Mouse (Mus musculus) CH12.LX (cell line): Measurements from ENCODE around the gene Rasa3. TPM values are rescaled to one million over a fixed set of nuclear protein-coding genes. Genes with fewer than 3 reads are reported as not detected.

Experiments used
- DNase-seq: peaks from one replicate; pipeline ENCODE4 v3.0.0-alpha.2; 2013; ENCODE audit errors: extremely low read depth
- H3K27ac ChIP-seq: 2 replicates; pipeline ENCODE4 v1.5.1; 2012; ENCODE audit warnings: low read depth, mild to moderate bottlenecking, control low read depth, moderate library complexity; ENCODE audit not compliant: insufficient read depth
- H3K27me3 ChIP-seq: replicated peaks from 2 replicates; pipeline ENCODE3; 2012; ENCODE audit warnings: inconsistent platforms
- H3K36me3 ChIP-seq, 2 experiments: replicated peaks in 1 of 2; 2 replicates each; pipeline versions ENCODE3 to v1.6.1; 2012; ENCODE audit warnings: inconsistent platforms in 1 of 2, low read length in 1 of 2, mild to moderate bottlenecking in 1 of 2, mixed read lengths in 1 of 2, moderate library complexity in 1 of 2; ENCODE audit not compliant: control insufficient read depth in 1 of 2, insufficient read depth in 1 of 2
- H3K4me1 ChIP-seq, 2 experiments: 2 replicates each; pipeline ENCODE4 v1.6.1; 2012; ENCODE audit warnings: inconsistent platforms in 1 of 2, moderate library complexity in 1 of 2; ENCODE audit not compliant: insufficient read depth in 2 of 2, control insufficient read depth in 1 of 2
- H3K4me2 ChIP-seq: 2 replicates; pipeline ENCODE4 v1.6.1; 2012; ENCODE audit warnings: low read depth, mild to moderate bottlenecking, control low read depth; ENCODE audit not compliant: poor library complexity, insufficient read depth, severe bottlenecking
- H3K4me3 ChIP-seq, 3 experiments: fragments of 150-350 bp in 1 of 3; sonication (generic) in 1 of 3; replicated peaks in 1 of 3; 2 replicates each; pipeline versions ENCODE3 to v1.5.1; 2011 to 2012; ENCODE audit warnings: low read depth in 2 of 3, low read length in 2 of 3, mild to moderate bottlenecking in 2 of 3, moderate library complexity in 2 of 3, control low read depth in 1 of 3, improper control_type of control experiment in 1 of 3, inconsistent platforms in 1 of 3, mixed read lengths in 1 of 3; ENCODE audit not compliant: poor library complexity in 1 of 3
- H3K79me2 ChIP-seq: replicated peaks from 2 replicates; pipeline ENCODE4 v1.6.1; 2012; ENCODE audit warnings: mild to moderate bottlenecking, moderate library complexity; ENCODE audit not compliant: control insufficient read depth, poor library complexity, insufficient read depth, severe bottlenecking; ENCODE audit errors: extremely low read depth
- H3K9ac ChIP-seq: 2 replicates; pipeline ENCODE4 v1.6.1; 2012; ENCODE audit warnings: low read depth, mild to moderate bottlenecking, control low read depth, moderate library complexity; ENCODE audit not compliant: insufficient read depth
- H3K9me3 ChIP-seq: replicated peaks from 2 replicates; pipeline ENCODE3; 2012; ENCODE audit warnings: low read length, inconsistent platforms, mixed read lengths
- E2F4 ChIP-seq: IDR thresholded peaks from 2 replicates; pipeline ENCODE4 v1.6.1; 2011; ENCODE audit warnings: low read depth, low read length, improper control_type of control experiment; ENCODE audit not compliant: insufficient replicate concordance
- EP300 ChIP-seq: IDR thresholded peaks from 2 replicates; pipeline ENCODE4 v1.6.1; 2011; ENCODE audit warnings: low read length, improper control_type of control experiment
- JUN ChIP-seq: IDR thresholded peaks from 2 replicates; pipeline ENCODE4 v1.6.1; 2011; ENCODE audit warnings: low read depth, mild to moderate bottlenecking, low read length, improper control_type of control experiment, moderate library complexity; ENCODE audit not compliant: insufficient read depth
- MXI1 ChIP-seq: IDR thresholded peaks from 2 replicates; pipeline ENCODE4 v1.6.1; 2011; ENCODE audit warnings: mild to moderate bottlenecking, low read depth, low read length, improper control_type of control experiment
- NRF1 ChIP-seq: IDR thresholded peaks from 2 replicates; pipeline ENCODE4 v1.6.1; 2014; ENCODE audit warnings: low read depth, mild to moderate bottlenecking, inconsistent platforms, low read length, improper control_type of control experiment, moderate library complexity
- UBTF ChIP-seq: IDR thresholded peaks from 2 replicates; pipeline ENCODE4 v1.6.1; 2012; ENCODE audit warnings: low read depth, mild to moderate bottlenecking, inconsistent platforms, low read length, improper control_type of control experiment, moderate library complexity
- ZNF384 ChIP-seq: IDR thresholded peaks from 2 replicates; pipeline ENCODE4 v1.6.1; 2012; ENCODE audit warnings: low read depth, low read length, improper control_type of control experiment, inconsistent platforms
- dilution Hi-C: fragments of 300-500 bp; cut with MboI; formaldehyde crosslinking; loops from 2 replicates; pipeline ENCODE4 v1.14.3; 2020; ENCODE audit warnings: low sequenced_read_pairs; ENCODE audit not compliant: extremely low pct_unique_long_range_greater_than_20kb, extremely low pct_ligation_motif_present
- in situ Hi-C: fragments of 300-500 bp; cut with MboI; formaldehyde crosslinking; loops from 3 replicates; pipeline ENCODE4 v1.14.3; 2019; ENCODE audit warnings: low sequenced_read_pairs, low pct_ligation_motif_present, low pct_unique_long_range_greater_than_20kb, mixed read lengths
- polyA plus RNA-seq: library from polyadenylated mRNA; unstranded; fragments of >175 nt; gene quantifications from 2 replicates; pipeline ENCODE4 v1.2.1, GENCODE M21; 2012; ENCODE audit warnings: low read depth; ENCODE audit not compliant: insufficient read length
- total RNA-seq, 2 experiments: library from RNA; depleted of rRNA; stranded (reverse); fragments of 300-350 nt in 1 of 2; fragments of >200 nt in 1 of 2; gene quantifications; 2 replicates each; pipeline ENCODE4 v1.2.3; 2012 to 2014

Gene Rasa3
- total and polyA plus RNA-seq, 3 experiments, result 12.8 to 28.5 (median 13.6) TPM

- TF ChIP-seq EP300, result peak; percentile 72; the same call in 1 of the 2 replicates
- no peak for TF ChIP-seq ZNF384
- TF ChIP-seq, all 38 proteins: peak for 14
These were observed 53.4 kb downstream of the Rasa3 start (continued) for GRCm38 (mm10) chr8:13623911-13624421.

- no peak overlapping the region for H3K4me3 ChIP-seq
- H3K9ac ChIP-seq, result 0 out of 2 replicates have a peak overlapping the region, but pooled peaks have one; percentile 8
- no peak for DNase-seq
- peaks cover 33 to 43% of the 10 kb centered on the region in 2 experiments for H3K4me1 ChIP-seq
- TF ChIP-seq E2F4 (no peak), MXI1 (no peak), NRF1 (no peak), ZNF384 (no peak)
- TF ChIP-seq, all 38 proteins: peak for 0
- Histone ChIP-seq H3K27ac (no peak overlapping the region), H3K4me2 (peak overlapping the region; percentile 38; the same call in 1 of the 2 replicates), H3K27me3 (no peaks in the 10 kb centered on the region), H3K9me3 (peaks cover 13% of the 10 kb centered on the region), H3K36me3 (peaks cover 9 to 41% of the 10 kb centered on the region in 2 experiments), H3K79me2 (no peaks in the 10 kb centered on the region; the same call in 1 of the 2 replicates)
- in situ Hi-C loops (no loop called here), dilution Hi-C loops (no loop called here)
These were observed 54.2 kb downstream of the Rasa3 start for GRCm38 (mm10) chr8:13623038-13623750.

GRCm38 (mm10) chr8:13620226-13620920, 57.0 kb downstream of the Rasa3 start:
- Histone ChIP-seq H3K4me2 (no peak overlapping the region), H3K27ac (no peak overlapping the region), H3K36me3 (peaks cover 3 to 23% of the 10 kb centered on the region in 2 experiments), H3K27me3 (no peaks in the 10 kb centered on the region), H3K4me3 (no peak overlapping the region), H3K79me2 (no peaks in the 10 kb centered on the region; the same call in 1 of the 2 replicates), H3K4me1 (peaks cover 30 to 39% of the 10 kb centered on the region in 2 experiments), H3K9me3 (no peaks in the 10 kb centered on the region), H3K9ac (no peak overlapping the region)
- in situ Hi-C loops (no loop called here), dilution Hi-C loops (no loop called here)
- DNase-seq, result no peak
- no peak for TF ChIP-seq JUN
- TF ChIP-seq UBTF, result no peak
